Mouse (Mus musculus) heart, embryonic 13.5 days (tissue): Measurements from ENCODE around the gene Rapsn. TPM values are rescaled to one million over a fixed set of nuclear protein-coding genes. Genes with fewer than 3 reads are reported as not detected.
"Not testable (repeated sequence)": the region's sequence is repeated elsewhere in the genome, so short reads cannot be mapped to it uniquely, and the experiment has no call there.

Experiments
- ATAC-seq: fragments of 200-750 bp; cut with Nextera tagmentation; 2 replicates; pipeline ENCODE4 v1.8.0; 2017; ENCODE audit warnings: moderate TSS enrichment; ENCODE audit not compliant: insufficient number of reproducible peaks, low FRiP score, low TSS enrichment; ENCODE audit errors: extremely low read depth
- H3K27ac ChIP-seq: fragments of 300-500 bp; sonication (generic); replicated peaks from 2 replicates; pipeline ENCODE4 v1.5.1; 2015; ENCODE audit warnings: moderate library complexity, mild to moderate bottlenecking, inconsistent platforms
- H3K27me3 ChIP-seq: fragments of 300-500 bp; sonication (generic); replicated peaks from 2 replicates; pipeline ENCODE4 v1.6.1; 2015; ENCODE audit warnings: mild to moderate bottlenecking, inconsistent platforms
- H3K36me3 ChIP-seq: fragments of 300-500 bp; sonication (generic); 2 replicates; pipeline ENCODE4 v1.6.1; 2015; ENCODE audit warnings: mild to moderate bottlenecking, inconsistent platforms
- H3K4me1 ChIP-seq: fragments of 300-500 bp; sonication (generic); 2 replicates; pipeline ENCODE4 v1.6.1; 2015; ENCODE audit warnings: inconsistent platforms
- H3K4me2 ChIP-seq: fragments of 300-500 bp; sonication (generic); 2 replicates; pipeline ENCODE4 v1.6.1; 2015; ENCODE audit warnings: inconsistent platforms, mild to moderate bottlenecking, moderate library complexity
- H3K4me3 ChIP-seq: fragments of 300-500 bp; sonication (generic); 2 replicates; pipeline ENCODE4 v1.5.1; 2015; ENCODE audit warnings: moderate library complexity, mild to moderate bottlenecking, inconsistent platforms
- H3K9ac ChIP-seq: fragments of 300-500 bp; sonication (generic); 2 replicates; pipeline ENCODE4 v1.6.1; 2015; ENCODE audit warnings: inconsistent platforms, mild to moderate bottlenecking, moderate library complexity
- H3K9me3 ChIP-seq: fragments of 300-500 bp; sonication (generic); 2 replicates; pipeline ENCODE4 v1.6.1; 2016; ENCODE audit warnings: inconsistent platforms
- WGBS: fragments of 180-500 bp; shearing (Covaris S2); methylation state at CpG from one replicate; pipeline ENCODE4 v1.1.7; 2015; ENCODE audit warnings: mixed read lengths; 5-methylcytosine and 5-hydroxymethylcytosine counted together
- polyA plus RNA-seq: library from polyadenylated mRNA; unstranded; fragments of >200 nt; fragmentation: Nextera tagmentation; extraction: Ambion mirVana; gene quantifications from 2 replicates; pipeline ENCODE4 v1.2.1, GENCODE M21; 2015

The Rapsn gene
- polyA plus RNA-seq = 21.2 and 25.8 TPM in 2 replicates

- no peaks in the 10 kb centered on the region for H3K9me3 ChIP-seq
- H3K27ac ChIP-seq = peak within 1 kb of the TSS; percentile 68
- no peaks in the 10 kb centered on the region for H3K36me3 ChIP-seq
- no peaks in the 10 kb centered on the region for H3K27me3 ChIP-seq
- ATAC-seq = peak; percentile 59; the same call in 1 of the 2 replicates
- WGBS = 37% methylated on average over 9 of the region's 9 CpGs
- H3K4me2 ChIP-seq = peak within 1 kb of the TSS; percentile 58
- peaks cover 20% of the 10 kb centered on the region for H3K4me1 ChIP-seq
- peak within 1 kb of the TSS; percentile 20 for H3K4me3 ChIP-seq
- H3K9ac ChIP-seq = peak within 1 kb of the TSS; percentile 48
Measured at GRCm38 (mm10) chr2:91035385-91035784, at the start of gene Rapsn. Gene Rapsn (plus strand): TSS chr2:91035620.

GRCm38 (mm10) chr2:90986055-90986454 is 49.4 kb upstream of the Rapsn start:
- H3K36me3 ChIP-seq = peaks cover 11% of the 10 kb centered on the region
- H3K9me3 ChIP-seq = no peaks in the 10 kb centered on the region
- H3K27me3 ChIP-seq = no peaks in the 10 kb centered on the region
- ATAC-seq = no peak
- no peak overlapping the region for H3K4me3 ChIP-seq
- no peak overlapping the region for H3K27ac ChIP-seq
- H3K4me1 ChIP-seq = peaks cover 49% of the 10 kb centered on the region
- WGBS = 84% methylated on average over 3 of the region's 3 CpGs
- H3K9ac ChIP-seq = no peak overlapping the region
- H3K4me2 ChIP-seq = no peak overlapping the region

DNA sequence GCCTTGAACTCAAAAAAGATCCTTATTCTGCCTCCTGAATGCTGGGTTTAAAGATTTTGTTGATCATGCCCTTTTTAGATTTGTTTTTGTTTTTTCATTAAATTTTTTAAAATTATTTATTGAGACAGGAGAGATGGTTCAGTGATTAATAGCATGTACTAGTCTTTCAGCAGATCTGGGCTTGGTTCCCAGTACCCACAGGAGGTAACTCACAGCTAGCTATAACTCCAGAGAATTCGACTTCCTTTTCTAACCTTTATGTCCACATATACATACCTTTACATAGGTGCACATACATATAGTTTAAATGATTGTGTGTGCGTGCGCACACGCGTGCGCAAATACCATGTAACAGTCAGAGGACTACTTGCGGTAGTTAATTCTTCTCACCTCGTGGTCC is 26.9 kb upstream of the Rapsn start:
- no peaks in the 10 kb centered on the region for H3K9me3 ChIP-seq
- no peak for ATAC-seq
- no peak overlapping the region for H3K4me3 ChIP-seq
- no peak overlapping the region for H3K4me2 ChIP-seq
- H3K27ac ChIP-seq = no peak overlapping the region
- no peak overlapping the region for H3K9ac ChIP-seq
- 95% methylated on average over 8 of the region's 8 CpGs for WGBS
- H3K4me1 ChIP-seq = no peaks in the 10 kb centered on the region
- no peaks in the 10 kb centered on the region for H3K27me3 ChIP-seq
- peaks cover 95% of the 10 kb centered on the region for H3K36me3 ChIP-seq

DNA sequence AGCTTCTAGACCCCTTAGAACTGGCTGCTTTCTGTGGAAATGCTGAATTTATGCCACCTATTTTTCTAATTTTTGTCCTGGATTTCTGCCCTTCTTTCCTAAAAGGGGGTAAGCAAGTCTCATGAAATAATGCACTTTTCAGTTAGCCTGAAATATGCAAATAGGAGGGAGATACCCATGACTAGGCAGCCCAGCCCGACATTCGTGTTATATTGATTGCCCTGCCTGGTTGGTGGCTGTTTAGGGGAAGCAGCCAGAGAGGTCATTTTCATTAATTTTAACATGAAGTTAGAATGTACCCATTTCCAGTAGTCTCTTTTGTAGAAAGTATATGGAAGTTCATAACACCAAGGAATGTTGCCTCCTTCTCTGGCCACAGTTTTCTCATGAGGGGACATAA is 21.5 kb upstream of the Rapsn start:
- Histone ChIP-seq H3K27ac (no peak overlapping the region), H3K4me1 (0 out of 2 replicates have a peak, but pooled peaks cover 4% of the 10 kb centered on the region), H3K9me3 (no peaks in the 10 kb centered on the region), H3K27me3 (no peaks in the 10 kb centered on the region), H3K4me2 (no peak overlapping the region), H3K9ac (no peak overlapping the region), H3K4me3 (no peak overlapping the region), H3K36me3 (peaks cover 97% of the 10 kb centered on the region)
- WGBS = 81% methylated on average over 2 of the region's 2 CpGs
- ATAC-seq = no peak

DNA sequence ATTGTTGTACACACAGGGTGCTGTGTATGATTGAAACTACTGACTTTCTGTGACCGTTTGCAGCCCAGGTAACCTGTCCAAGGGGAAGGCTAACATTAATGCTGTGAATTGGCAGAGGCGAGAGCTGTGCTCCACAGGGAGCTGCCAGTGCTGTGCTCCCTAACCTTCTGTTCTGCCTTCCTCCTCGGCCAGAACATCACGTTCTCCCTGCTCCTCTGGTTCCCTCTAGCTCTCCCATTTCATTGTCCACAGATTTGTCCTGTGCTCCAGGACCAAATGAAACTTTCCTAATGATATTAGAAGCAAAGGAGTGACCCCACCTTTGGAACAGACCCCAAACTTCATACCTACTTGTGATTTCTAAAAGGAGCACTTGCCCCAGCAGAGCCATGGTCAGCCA is 20.0 kb upstream of the Rapsn start:
- no peak overlapping the region for H3K9ac ChIP-seq
- no peaks in the 10 kb centered on the region for H3K9me3 ChIP-seq
- no peak overlapping the region for H3K4me2 ChIP-seq
- no peak overlapping the region for H3K4me3 ChIP-seq
- H3K27me3 ChIP-seq = no peaks in the 10 kb centered on the region
- WGBS = 87% methylated on average over 4 of the region's 4 CpGs
- H3K4me1 ChIP-seq = 0 out of 2 replicates have a peak, but pooled peaks cover 4% of the 10 kb centered on the region
- H3K27ac ChIP-seq = no peak overlapping the region
- ATAC-seq = no peak
- peaks cover 97% of the 10 kb centered on the region for H3K36me3 ChIP-seq

DNA sequence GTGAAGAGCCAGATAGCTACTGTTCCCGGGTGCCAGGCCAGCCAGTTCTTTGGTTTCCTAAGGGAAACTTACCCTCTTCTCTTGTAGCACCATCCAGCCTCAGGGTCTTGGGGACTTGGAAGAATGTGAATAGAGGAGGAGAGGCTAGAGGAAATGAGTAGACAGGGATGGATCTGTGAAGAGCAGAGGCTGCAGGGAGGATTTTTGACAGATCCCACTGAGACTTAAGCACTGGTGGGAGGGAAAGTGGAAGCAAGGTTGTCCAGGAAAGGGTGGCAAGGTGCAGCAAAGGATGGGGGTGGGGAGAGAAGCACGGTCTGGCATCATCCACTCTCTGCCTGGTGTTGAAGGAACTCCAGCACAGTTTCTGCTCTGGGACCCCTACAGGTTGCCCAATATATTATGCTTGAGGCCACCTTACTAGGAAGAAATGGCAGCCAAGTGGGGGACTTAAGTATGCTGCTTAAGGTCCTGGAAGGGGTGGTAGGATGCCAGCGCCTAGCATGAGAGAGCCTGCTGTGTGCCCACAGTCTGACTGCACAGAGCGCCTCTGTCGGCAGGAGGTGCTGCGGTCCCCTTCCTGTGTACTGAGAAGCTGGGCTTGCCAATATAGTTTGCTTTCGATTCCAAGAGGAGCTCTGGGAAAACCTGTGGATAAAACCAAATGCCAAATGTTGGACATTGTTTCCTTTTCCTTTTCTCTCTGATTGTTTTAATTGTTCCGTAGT is 17.2 kb upstream of the Rapsn start:
- Histone ChIP-seq H3K4me2 (no peak overlapping the region), H3K9me3 (no peaks in the 10 kb centered on the region), H3K4me1 (peaks cover 8% of the 10 kb centered on the region; the same call in 1 of the 2 replicates), H3K27ac (no peak overlapping the region), H3K4me3 (no peak overlapping the region), H3K36me3 (peaks cover 84% of the 10 kb centered on the region), H3K9ac (no peak overlapping the region), H3K27me3 (no peaks in the 10 kb centered on the region)
- no peak for ATAC-seq
- WGBS = 85% methylated on average over 8 of the region's 8 CpGs

- no peak overlapping the region for H3K4me3 ChIP-seq
- H3K9me3 ChIP-seq = no peaks in the 10 kb centered on the region
- no peak overlapping the region for H3K27ac ChIP-seq
- H3K4me2 ChIP-seq = no peak overlapping the region
- H3K36me3 ChIP-seq = peaks cover 67% of the 10 kb centered on the region
- H3K27me3 ChIP-seq = no peaks in the 10 kb centered on the region
- H3K4me1 ChIP-seq = peaks cover 18% of the 10 kb centered on the region
- WGBS = 85% methylated on average over 3 of the region's 3 CpGs
- no peak overlapping the region for H3K9ac ChIP-seq
- no peak for ATAC-seq
Measured at GRCm38 (mm10) chr2:91019911-91020310, 15.5 kb upstream of the Rapsn start.

GRCm38 (mm10) chr2:91022266-91022665 is 13.2 kb upstream of the Rapsn start:
- Histone ChIP-seq H3K4me1 (peaks cover 28% of the 10 kb centered on the region), H3K36me3 (peaks cover 45% of the 10 kb centered on the region)
- H3K9ac ChIP-seq, ATAC-seq, H3K4me2 ChIP-seq, H3K27me3 ChIP-seq, H3K27ac ChIP-seq, H3K9me3 ChIP-seq, H3K4me3 ChIP-seq: not testable (repeated sequence)
- 95% methylated on average over 7 of the region's 7 CpGs for WGBS

- WGBS = 50% methylated on average over 2 of the region's 2 CpGs
Measured at GRCm38 (mm10) chr2:91023131-91023530, 12.3 kb upstream of the Rapsn start.

DNA sequence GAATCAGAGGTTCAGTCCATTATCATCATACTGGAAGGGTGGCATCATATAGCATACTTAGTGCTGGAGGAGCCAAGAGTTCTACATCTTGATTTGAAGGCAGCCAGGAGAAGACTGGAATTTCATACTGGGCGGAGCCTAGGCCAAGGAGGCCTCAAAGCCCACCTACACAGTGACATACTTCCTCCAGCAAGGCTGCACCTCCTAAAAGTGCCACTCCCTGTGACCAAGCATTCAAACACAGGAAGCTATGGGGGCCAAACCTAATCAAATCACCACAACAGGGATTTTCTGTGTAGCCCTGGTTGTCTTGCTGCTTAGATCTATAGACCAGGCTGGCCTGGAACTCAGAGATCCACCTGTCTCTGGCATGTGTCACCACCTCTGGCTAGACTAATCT is 11.5 kb upstream of the Rapsn start:
- 92% methylated on average over 1 of the region's 1 CpGs for WGBS
- Histone ChIP-seq H3K9me3 (no peaks in the 10 kb centered on the region), H3K27ac (peak overlapping the region; percentile 53; the same call in 1 of the 2 replicates), H3K4me1 (peaks cover 29% of the 10 kb centered on the region), H3K4me2 (no peak overlapping the region), H3K9ac (no peak overlapping the region), H3K4me3 (no peak overlapping the region), H3K36me3 (peaks cover 28% of the 10 kb centered on the region), H3K27me3 (no peaks in the 10 kb centered on the region)
- ATAC-seq = no peak

More at GRCm38 (mm10) chr2:91023131-91023530, 12.3 kb upstream of the Rapsn start:
- Histone ChIP-seq H3K4me1 (peaks cover 32% of the 10 kb centered on the region), H3K9ac (no peak overlapping the region), H3K4me2 (no peak overlapping the region), H3K36me3 (peaks cover 36% of the 10 kb centered on the region), H3K27ac (peak overlapping the region; percentile 53), H3K4me3 (no peak overlapping the region), H3K9me3 (no peaks in the 10 kb centered on the region), H3K27me3 (no peaks in the 10 kb centered on the region)
- no peak for ATAC-seq

DNA sequence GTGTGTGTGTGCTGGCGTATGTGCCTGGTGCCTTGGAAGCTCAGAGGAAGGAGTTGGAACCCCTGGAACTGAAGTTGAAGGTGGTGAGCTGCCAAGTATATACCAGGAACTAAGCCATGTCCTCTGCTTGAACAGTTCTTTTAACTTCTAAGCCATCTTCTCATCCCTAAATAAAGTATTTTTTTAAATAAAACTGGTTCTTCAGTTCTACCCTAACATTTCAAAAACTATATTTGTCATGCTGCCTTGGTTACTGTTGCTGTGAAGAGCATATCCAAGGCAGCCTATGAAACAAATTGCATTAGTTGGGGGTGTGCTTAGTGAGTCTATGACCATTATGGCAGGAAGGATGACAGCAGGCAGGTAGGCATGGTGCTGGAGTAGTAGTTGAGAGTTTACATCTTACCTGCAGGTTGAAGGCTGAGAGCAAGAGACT is 10.3 kb upstream of the Rapsn start:
- H3K4me2 ChIP-seq = no peak overlapping the region
- no peak overlapping the region for H3K4me3 ChIP-seq
- H3K4me1 ChIP-seq = peaks cover 29% of the 10 kb centered on the region
- WGBS = 91% methylated on average over 1 of the region's 1 CpGs
- H3K9ac ChIP-seq = no peak overlapping the region
- H3K9me3 ChIP-seq = 0 out of 2 replicates have a peak, but pooled peaks cover 3% of the 10 kb centered on the region
- ATAC-seq = no peak
- H3K27ac ChIP-seq = no peak overlapping the region
- H3K27me3 ChIP-seq = no peaks in the 10 kb centered on the region
- H3K36me3 ChIP-seq = peaks cover 16% of the 10 kb centered on the region

GRCm38 (mm10) chr2:91026491-91026890 is 8.9 kb upstream of the Rapsn start:
- Histone ChIP-seq H3K9me3 (0 out of 2 replicates have a peak, but pooled peaks cover 3% of the 10 kb centered on the region), H3K27ac (no peak overlapping the region; the same call in 1 of the 2 replicates), H3K36me3 (peaks cover 2% of the 10 kb centered on the region; the same call in 1 of the 2 replicates), H3K27me3 (no peaks in the 10 kb centered on the region), H3K4me3 (no peak overlapping the region), H3K4me1 (peaks cover 29% of the 10 kb centered on the region), H3K4me2 (peak overlapping the region; percentile 30; the same call in 1 of the 2 replicates), H3K9ac (no peak overlapping the region)
- no peak for ATAC-seq
- WGBS = 70% methylated on average over 1 of the region's 1 CpGs
